ENCODE assay signal across 8 mouse cellular contexts in genomic region chr8:111403391-111403790, GRCm38 (mm10). TPM values are rescaled to one million over a fixed set of nuclear protein-coding genes. Genes with fewer than 3 reads are reported as not detected.
DNase-seq lines count a peak whose midpoint lies in the region; ATAC-seq and TF ChIP-seq lines count a peak whose summit lies in the region.

No protein-coding gene starts in this region.

- H3K4me3 ChIP-seq in heart, adult 2 months, result no peak overlapping the region
- H3K4me3 ChIP-seq in heart, embryonic 12.5 days, result no peak overlapping the region

- H3K27me3 ChIP-seq in heart, adult 2 months (ENCODE audit: control insufficient read depth, insufficient read depth, low read length), result peaks cover 1% of the 10 kb centered on the region; the same call in 1 of the 2 replicates
- peaks cover 15% of the 10 kb centered on the region; the same call in 1 of the 2 replicates for H3K27me3 ChIP-seq in heart, embryonic 12.5 days (replicated peaks)

- H3K4me1 ChIP-seq in heart, adult 2 months (ENCODE audit: control insufficient read depth, insufficient read depth, low read length), result no peaks in the 10 kb centered on the region
- H3K4me1 ChIP-seq in heart, embryonic 12.5 days (replicated peaks), result no peaks in the 10 kb centered on the region

- TF ChIP-seq EP300 in heart, adult 2 months (IDR thresholded peaks at IDR 0.05; ENCODE audit: insufficient read depth, low read depth, low read length), result no peak

- intact Hi-C loops in heart, adult 2 months (cut with DNase I), result no loop called here

- ATAC-seq in heart, embryonic 12.5 days (ENCODE audit: insufficient number of reproducible peaks, low FRiP score), result no peak

- H3K9me3 ChIP-seq in heart, embryonic 12.5 days (replicated peaks), result no peaks in the 10 kb centered on the region

- TF ChIP-seq POLR2A in heart, adult 2 months (IDR thresholded peaks at IDR 0.05; ENCODE audit: insufficient read depth, low read depth, low read length), result no peak

- DNase-seq in heart, adult 2 months, result no peak
- peak; percentile 29 for DNase-seq in urinary bladder, postnatal 14 days (ENCODE audit: low spot score)
- DNase-seq in urinary bladder, postnatal 36 days (ENCODE audit: low spot score in 2 of 2), result no peak
- DNase-seq in kidney, postnatal 10 days, result peak; percentile 43
- no peak for DNase-seq in cerebellum, adult 9-10 months
- no peak for DNase-seq in ovary, postnatal 14 days (ENCODE audit: low spot score)
- DNase-seq in cerebellum, adult 18-20 months, result no peak

- no peaks in the 10 kb centered on the region for H3K36me3 ChIP-seq in heart, adult 2 months (ENCODE audit: control insufficient read depth, insufficient read depth, low read length)
- H3K36me3 ChIP-seq in heart, embryonic 12.5 days, result no peaks in the 10 kb centered on the region

- 38% methylated on average over 4 of the region's 4 CpGs for WGBS in heart, adult 2 months
- WGBS in heart, embryonic 12.5 days, result 37% methylated on average over 4 of the region's 4 CpGs

- no peaks in the 10 kb centered on the region for H3K79me2 ChIP-seq in heart, adult 2 months (replicated peaks; ENCODE audit: control insufficient read depth, insufficient read depth, low read length)

- no peak overlapping the region for H3K9ac ChIP-seq in heart, adult 2 months (ENCODE audit: low read depth, low read length)
- H3K9ac ChIP-seq in heart, embryonic 12.5 days, result no peak overlapping the region

- no peak overlapping the region for H3K27ac ChIP-seq in heart, adult 2 months
- no peak overlapping the region for H3K27ac ChIP-seq in heart, embryonic 12.5 days (ENCODE audit: poor library complexity, severe bottlenecking)

- H3K4me2 ChIP-seq in heart, embryonic 12.5 days, result no peak overlapping the region

- TF ChIP-seq CTCF in heart, adult 2 months (IDR thresholded peaks at IDR 0.05), result peak; percentile 53

RNA-seq across cellular contexts. Expression of gene Fa2h, which starts 9.8 kb away (rescaled TPM):
- under 1 TPM in 1 of 2 experiments, not detected in 1; 0.18 TPM for total RNA-seq in heart, adult 2 months (2021)
- polyA plus RNA-seq in heart, adult 2 months (2012; rRNA removed), result 0.18 and 0.29 TPM in 2 replicates
- 0.15 TPM in 1 of 2 replicates, not detected in the other for polyA plus RNA-seq in heart, embryonic 12.5 days (2016; fragmentation: Nextera tagmentation; extraction: Ambion mirVana)

Comparison
In these comparisons a context has a peak if more than half of its experiments do, and no peak if none do; other contexts are left out.
1. DNase-seq: peak in urinary bladder, postnatal 14 days (single experiment) and kidney, postnatal 10 days (single experiment); none in heart, adult 2 months (0 of 2), urinary bladder, postnatal 36 days (0 of 2), cerebellum, adult 9-10 months (single experiment), ovary, postnatal 14 days (single experiment) and cerebellum, adult 18-20 months (0 of 2).